Mouse (Mus musculus) embryonic facial prominence, embryonic 13.5 days (tissue): ENCODE results near the gene Gm28035. TPM values are rescaled to one million over a fixed set of nuclear protein-coding genes. Genes with fewer than 3 reads are reported as not detected.
A peak's percentile ranks its signal among the peaks of the same experiment; 100 is the strongest.

Experiments used
- ATAC-seq: fragments of 200-750 bp; cut with Nextera tagmentation; 2 replicates; pipeline ENCODE4 v1.8.0; 2017; ENCODE audit warnings: low read depth; ENCODE audit not compliant: insufficient number of reproducible peaks, insufficient read depth, low FRiP score, low TSS enrichment
- H3K27ac ChIP-seq: fragments of 300-500 bp; sonication (generic); 2 replicates; pipeline ENCODE4 v1.5.1; 2015; ENCODE audit warnings: moderate library complexity, mild to moderate bottlenecking, inconsistent platforms
- H3K27me3 ChIP-seq: fragments of 300-500 bp; sonication (generic); 2 replicates; pipeline ENCODE4 v1.6.1; 2015; ENCODE audit warnings: mild to moderate bottlenecking, inconsistent platforms
- H3K36me3 ChIP-seq: fragments of 300-500 bp; sonication (generic); 2 replicates; pipeline ENCODE4 v1.6.1; 2015; ENCODE audit warnings: mild to moderate bottlenecking, inconsistent platforms
- H3K4me1 ChIP-seq: fragments of 300-500 bp; sonication (generic); 2 replicates; pipeline ENCODE4 v1.6.1; 2015; ENCODE audit warnings: inconsistent platforms
- H3K4me2 ChIP-seq: fragments of 300-500 bp; sonication (generic); 2 replicates; pipeline ENCODE4 v1.6.1; 2015; ENCODE audit warnings: moderate library complexity, mild to moderate bottlenecking, inconsistent platforms
- H3K4me3 ChIP-seq: fragments of 300-500 bp; sonication (generic); 2 replicates; pipeline ENCODE4 v1.5.1; 2015; ENCODE audit warnings: mild to moderate bottlenecking, inconsistent platforms
- H3K9ac ChIP-seq: fragments of 300-500 bp; sonication (generic); 2 replicates; pipeline ENCODE4 v1.6.1; 2015; ENCODE audit warnings: mild to moderate bottlenecking, inconsistent platforms
- H3K9me3 ChIP-seq: fragments of 300-500 bp; sonication (generic); 2 replicates; pipeline ENCODE4 v1.6.1; 2016; ENCODE audit warnings: inconsistent platforms
- WGBS: fragments of 180-500 bp; shearing (Covaris S2); methylation state at CpG from one replicate; pipeline ENCODE4 v1.1.7; 2015; ENCODE audit warnings: mixed read lengths; 5-methylcytosine and 5-hydroxymethylcytosine counted together
- polyA plus RNA-seq: library from polyadenylated mRNA; unstranded; fragments of >200 nt; fragmentation: Nextera tagmentation; extraction: Ambion mirVana; gene quantifications from 2 replicates; pipeline ENCODE4 v1.2.1, GENCODE M21; 2015

Gm28035 gene
- polyA plus RNA-seq, 1 experiment from 2014 or later, result 0.06 TPM

- 64% methylated on average over 6 of the region's 6 CpGs for WGBS
- no peak overlapping the region for H3K4me3 ChIP-seq
- H3K36me3 ChIP-seq, result no peaks in the 10 kb centered on the region
- H3K4me1 ChIP-seq, result peaks cover 1% of the 10 kb centered on the region
- H3K9ac ChIP-seq, result no peak overlapping the region
- H3K27ac ChIP-seq, result no peak overlapping the region
- ATAC-seq, result no peak
- H3K9me3 ChIP-seq, result no peaks in the 10 kb centered on the region
- H3K27me3 ChIP-seq, result no peaks in the 10 kb centered on the region
- H3K4me2 ChIP-seq, result no peak overlapping the region
Observed at GRCm38 (mm10) chr2:30211408-30212168, 28.8 kb upstream of the Gm28035 start.

GRCm38 (mm10) chr2:30212169-30212545 is 28.2 kb upstream of the Gm28035 start:
- Histone ChIP-seq H3K4me1 (no peaks in the 10 kb centered on the region), H3K4me3 (no peak overlapping the region), H3K9me3 (no peaks in the 10 kb centered on the region), H3K4me2 (no peak overlapping the region), H3K27me3 (no peaks in the 10 kb centered on the region), H3K27ac (no peak overlapping the region), H3K36me3 (no peaks in the 10 kb centered on the region), H3K9ac (no peak overlapping the region)
- WGBS, result 72% methylated on average over 4 of the region's 4 CpGs
- ATAC-seq, result no peak

GRCm38 (mm10) chr2:30212951-30213350 is 27.4 kb upstream of the Gm28035 start:
- H3K36me3 ChIP-seq, result no peaks in the 10 kb centered on the region
- H3K9ac ChIP-seq, result no peak overlapping the region
- no peak for ATAC-seq
- no peaks in the 10 kb centered on the region for H3K4me1 ChIP-seq
- no peak overlapping the region for H3K4me2 ChIP-seq
- WGBS, result 76% methylated on average over 1 of the region's 1 CpGs
- H3K4me3 ChIP-seq, result no peak overlapping the region
- no peaks in the 10 kb centered on the region for H3K9me3 ChIP-seq
- no peaks in the 10 kb centered on the region for H3K27me3 ChIP-seq
- H3K27ac ChIP-seq, result no peak overlapping the region

- Histone ChIP-seq H3K4me3 (no peak overlapping the region), H3K4me2 (no peak overlapping the region), H3K27me3 (no peaks in the 10 kb centered on the region), H3K27ac (no peak overlapping the region), H3K4me1 (no peaks in the 10 kb centered on the region), H3K9me3 (no peaks in the 10 kb centered on the region), H3K36me3 (no peaks in the 10 kb centered on the region), H3K9ac (no peak overlapping the region)
- 86% methylated on average over 3 of the region's 3 CpGs for whole genome bisulfite sequencing
- no peak for ATAC-seq
Observed at GRCm38 (mm10) chr2:30214745-30215144, 25.6 kb upstream of the Gm28035 start.

- H3K9me3 ChIP-seq, result no peaks in the 10 kb centered on the region
- H3K27me3 ChIP-seq, result no peaks in the 10 kb centered on the region
- WGBS, result 82% methylated on average over 6 of the region's 6 CpGs
- no peak overlapping the region for H3K4me2 ChIP-seq
- no peaks in the 10 kb centered on the region for H3K4me1 ChIP-seq
- H3K4me3 ChIP-seq, result no peak overlapping the region
- H3K36me3 ChIP-seq, result no peaks in the 10 kb centered on the region
- no peak for ATAC-seq
- no peak overlapping the region for H3K27ac ChIP-seq
- no peak overlapping the region for H3K9ac ChIP-seq
Observed at GRCm38 (mm10) chr2:30215493-30215892, 24.9 kb upstream of the Gm28035 start.

GRCm38 (mm10) chr2:30216293-30216692 is 24.1 kb upstream of the Gm28035 start:
- H3K9me3 ChIP-seq, result no peaks in the 10 kb centered on the region
- H3K4me1 ChIP-seq, result no peaks in the 10 kb centered on the region
- H3K27me3 ChIP-seq, result no peaks in the 10 kb centered on the region
- H3K4me3 ChIP-seq, result no peak overlapping the region
- no peak for ATAC-seq
- H3K36me3 ChIP-seq, result no peaks in the 10 kb centered on the region
- no peak overlapping the region for H3K4me2 ChIP-seq
- no peak overlapping the region for H3K27ac ChIP-seq
- WGBS, result 89% methylated on average over 5 of the region's 5 CpGs
- no peak overlapping the region for H3K9ac ChIP-seq

- H3K36me3 ChIP-seq, result peaks cover 3% of the 10 kb centered on the region
- no peak overlapping the region for H3K9ac ChIP-seq
- ATAC-seq, result no peak
- peaks cover 20% of the 10 kb centered on the region for H3K4me1 ChIP-seq
- no peak overlapping the region for H3K4me3 ChIP-seq
- no peaks in the 10 kb centered on the region for H3K27me3 ChIP-seq
- H3K4me2 ChIP-seq, result no peak overlapping the region
- 0 out of 2 replicates have a peak, but pooled peaks cover 1% of the 10 kb centered on the region for H3K9me3 ChIP-seq
- WGBS, result 75% methylated on average over 5 of the region's 5 CpGs
- H3K27ac ChIP-seq, result no peak overlapping the region
Observed at GRCm38 (mm10) chr2:30235593-30235992, 4.8 kb upstream of the Gm28035 start.

GRCm38 (mm10) chr2:30236426-30237198 is 3.8 kb upstream of the Gm28035 start:
- H3K4me3 ChIP-seq, result peak overlapping the region; percentile 71
- H3K9ac ChIP-seq, result peak overlapping the region; percentile 77
- peak overlapping the region; percentile 88 for H3K4me2 ChIP-seq
- peaks cover 20% of the 10 kb centered on the region for H3K4me1 ChIP-seq
- peaks cover 12% of the 10 kb centered on the region for H3K36me3 ChIP-seq
- H3K9me3 ChIP-seq, result no peaks in the 10 kb centered on the region
- ATAC-seq, result no peak
- no peaks in the 10 kb centered on the region for H3K27me3 ChIP-seq
- WGBS, result 3% methylated on average over 18 of the region's 18 CpGs
- H3K27ac ChIP-seq, result peak overlapping the region; percentile 85

GRCm38 (mm10) chr2:30237199-30237880 is 3.0 kb upstream of the Gm28035 start, which contains the start of gene Lrrc8a:
Gene Lrrc8a (plus strand): TSS chr2:30237715.
- Histone ChIP-seq H3K4me2 (peak within 1 kb of the TSS; percentile 88), H3K4me1 (peaks cover 20% of the 10 kb centered on the region), H3K27me3 (no peaks in the 10 kb centered on the region), H3K9me3 (no peaks in the 10 kb centered on the region), H3K4me3 (peak within 1 kb of the TSS; percentile 71), H3K9ac (peak within 1 kb of the TSS; percentile 77), H3K27ac (peak within 1 kb of the TSS; percentile 85), H3K36me3 (peaks cover 20% of the 10 kb centered on the region)
- WGBS, result under 1% methylated on average over 60 of the region's 67 CpGs
- ATAC-seq, result peak; percentile 94

GRCm38 (mm10) chr2:30237881-30238280 is 2.5 kb upstream of the Gm28035 start:
- H3K27ac ChIP-seq, result peak overlapping the region; percentile 85
- H3K4me1 ChIP-seq, result peaks cover 20% of the 10 kb centered on the region
- peak overlapping the region; percentile 88 for H3K4me2 ChIP-seq
- no peaks in the 10 kb centered on the region for H3K27me3 ChIP-seq
- peak overlapping the region; percentile 77 for H3K9ac ChIP-seq
- no peaks in the 10 kb centered on the region for H3K9me3 ChIP-seq
- peak; percentile 85 for ATAC-seq
- peaks cover 25% of the 10 kb centered on the region for H3K36me3 ChIP-seq
- under 1% methylated on average over 38 of the region's 42 CpGs for WGBS
- peak overlapping the region; percentile 71 for H3K4me3 ChIP-seq

- peak overlapping the region; percentile 88 for H3K4me2 ChIP-seq
- peak overlapping the region; percentile 71 for H3K4me3 ChIP-seq
- peaks cover 36% of the 10 kb centered on the region for H3K36me3 ChIP-seq
- no peak for ATAC-seq
- no peaks in the 10 kb centered on the region for H3K9me3 ChIP-seq
- H3K4me1 ChIP-seq, result peaks cover 23% of the 10 kb centered on the region
- 71% methylated on average over 3 of the region's 3 CpGs for WGBS
- peak overlapping the region; percentile 77 for H3K9ac ChIP-seq
- no peaks in the 10 kb centered on the region for H3K27me3 ChIP-seq
- H3K27ac ChIP-seq, result no peak overlapping the region; the same call in 1 of the 2 replicates
Observed at GRCm38 (mm10) chr2:30238906-30239465, 1.4 kb upstream of the Gm28035 start.
